Mouse (Mus musculus) ES-E14 (cell line): ENCODE results near the gene Sprr2d.

Experiments used
- HCFC1 ChIP-seq: IDR thresholded peaks from 2 replicates; pipeline ENCODE4 v1.6.1; 2012; ENCODE audit warnings: low read length, inconsistent platforms, borderline replicate concordance; ENCODE audit not compliant: insufficient read depth
- MAFK ChIP-seq: IDR thresholded peaks from 2 replicates; pipeline ENCODE4 v1.6.1; 2014; ENCODE audit warnings: mild to moderate bottlenecking, low read depth, low read length, inconsistent platforms; ENCODE audit not compliant: insufficient read depth
- ZNF384 ChIP-seq: IDR thresholded peaks from 2 replicates; pipeline ENCODE4 v1.6.1; 2012; ENCODE audit warnings: low read depth, low read length, inconsistent platforms

DNA sequence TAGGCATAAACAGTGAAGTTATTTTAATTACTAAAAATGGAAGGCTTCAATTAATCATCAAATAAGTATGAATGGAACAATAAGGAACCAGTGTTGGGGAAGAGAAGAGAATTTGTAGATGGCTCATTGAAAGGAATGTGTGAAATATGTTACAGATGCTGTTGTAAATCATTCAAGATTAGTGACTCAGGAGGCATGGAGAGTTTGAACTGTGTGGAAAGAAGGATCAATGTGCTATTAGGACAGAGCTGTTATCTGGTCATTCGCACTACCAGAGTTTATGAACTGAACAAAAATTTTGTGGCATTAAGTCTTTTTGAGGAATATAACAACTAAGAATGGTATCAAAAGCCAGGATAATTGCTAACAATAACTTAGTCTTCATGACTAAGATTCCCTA lies 31.5 kb upstream of the Sprr2d start:
- no peak for TF ChIP-seq HCFC1
- TF ChIP-seq MAFK, result no peak
- no peak for TF ChIP-seq ZNF384
